Mouse (Mus musculus) thymus, adult 2 months (tissue): Measurements from ENCODE around the gene Sema6d.

Experiments
- CTCF ChIP-seq: fragments of 200-500 bp; IDR thresholded peaks from 2 replicates; pipeline ENCODE4 v1.5.1; 2012; ENCODE audit warnings: mild to moderate bottlenecking, control low read depth, low read length, moderate library complexity, borderline replicate concordance; ENCODE audit not compliant: control insufficient read depth, poor library complexity, insufficient read depth; ENCODE audit errors: extremely low read depth
- POLR2A ChIP-seq: fragments of 200-500 bp; IDR thresholded peaks from 2 replicates; pipeline ENCODE4 v1.6.1; 2012; ENCODE audit warnings: mild to moderate bottlenecking, low read length, control low read depth, moderate library complexity; ENCODE audit not compliant: control insufficient read depth, poor library complexity, insufficient read depth; ENCODE audit errors: extremely low read depth

- no peak for TF ChIP-seq CTCF
- TF ChIP-seq POLR2A = no peak
These were observed 55.8 kb downstream of the Sema6d start for GRCm38 (mm10) chr2:124145528-124145927.
